Mouse (Mus musculus) kidney, embryonic 16.5 days (tissue): ENCODE measurements at regions not wholly inside any gene's neighbourhood (a gene's known extent, or its start where the extent isn't known, plus 50 kb on each side); places are given as distances from the start of the nearest gene placed in this dataset.

Experiments
- ATAC-seq: fragments of 200-750 bp; cut with Nextera tagmentation; 2 replicates; pipeline ENCODE4 v1.8.0; 2017; ENCODE audit warnings: moderate TSS enrichment; ENCODE audit not compliant: low FRiP score, low TSS enrichment
- H3K27ac ChIP-seq: fragments of 300-500 bp; sonication (generic); 2 replicates; pipeline ENCODE4 v1.5.1; 2014; ENCODE audit warnings: low read length
- H3K27me3 ChIP-seq: fragments of 300-500 bp; sonication (generic); 2 replicates; pipeline ENCODE4 v1.6.1; 2014; ENCODE audit warnings: low read length, control low read depth, mixed read lengths; ENCODE audit not compliant: insufficient read depth
- H3K36me3 ChIP-seq: fragments of 300-500 bp; sonication (generic); 2 replicates; pipeline ENCODE4 v1.6.1; 2014; ENCODE audit warnings: low read length, control low read depth, mixed read lengths; ENCODE audit not compliant: insufficient read depth
- H3K4me1 ChIP-seq: fragments of 300-500 bp; sonication (generic); 2 replicates; pipeline ENCODE4 v1.6.1; 2014; ENCODE audit warnings: low read length, control low read depth, mixed read lengths; ENCODE audit not compliant: insufficient read depth
- H3K4me2 ChIP-seq: fragments of 300-500 bp; sonication (generic); replicated peaks from 2 replicates; pipeline ENCODE4 v1.6.1; 2014; ENCODE audit warnings: low read depth, low read length
- H3K4me3 ChIP-seq: fragments of 300-500 bp; sonication (generic); 2 replicates; pipeline ENCODE4 v1.5.1; 2014; ENCODE audit warnings: mild to moderate bottlenecking, low read length
- H3K9ac ChIP-seq: fragments of 300-500 bp; sonication (generic); replicated peaks from 2 replicates; pipeline ENCODE4 v1.6.1; 2014; ENCODE audit warnings: low read length
- H3K9me3 ChIP-seq: fragments of 300-500 bp; sonication (generic); 2 replicates; pipeline ENCODE4 v1.6.1; 2016; ENCODE audit warnings: low read length, control low read depth
- WGBS: fragments of 180-500 bp; shearing (Covaris S2); extraction: QIAGEN DNeasy Blood & Tissue Kit; methylation state at CpG from one replicate; pipeline ENCODE4 v1.1.7; 2014; 5-methylcytosine and 5-hydroxymethylcytosine counted together

GRCm38 (mm10) chr8:89175631-89176030 is 131.7 kb upstream of the Sall1 start:
- H3K4me1 ChIP-seq, result no peaks in the 10 kb centered on the region
- H3K36me3 ChIP-seq, result no peaks in the 10 kb centered on the region
- H3K27ac ChIP-seq, result no peak overlapping the region
- no peaks in the 10 kb centered on the region for H3K27me3 ChIP-seq
- H3K4me2 ChIP-seq, result no peak overlapping the region
- no peaks in the 10 kb centered on the region for H3K9me3 ChIP-seq
- no peak overlapping the region for H3K9ac ChIP-seq
- H3K4me3 ChIP-seq, result no peak overlapping the region
- 93% methylated on average over 7 of the region's 7 CpGs for WGBS
- no peak for ATAC-seq

GRCm38 (mm10) chr8:89171561-89171960 is 127.6 kb upstream of the Sall1 start:
- no peaks in the 10 kb centered on the region for H3K36me3 ChIP-seq
- no peaks in the 10 kb centered on the region for H3K27me3 ChIP-seq
- H3K4me1 ChIP-seq, result peaks cover 12% of the 10 kb centered on the region
- 78% methylated on average over 5 of the region's 5 CpGs for WGBS
- no peak overlapping the region for H3K4me3 ChIP-seq
- no peak for ATAC-seq
- H3K4me2 ChIP-seq, result no peak overlapping the region
- no peak overlapping the region for H3K9ac ChIP-seq
- no peak overlapping the region for H3K27ac ChIP-seq
- H3K9me3 ChIP-seq, result no peaks in the 10 kb centered on the region

GRCm38 (mm10) chr8:89169484-89169883 is 125.5 kb upstream of the Sall1 start:
- peak; percentile 61 for ATAC-seq
- Histone ChIP-seq H3K27ac (no peak overlapping the region), H3K9me3 (no peaks in the 10 kb centered on the region), H3K4me2 (no peak overlapping the region), H3K9ac (no peak overlapping the region), H3K4me1 (peaks cover 12% of the 10 kb centered on the region), H3K36me3 (no peaks in the 10 kb centered on the region), H3K4me3 (no peak overlapping the region), H3K27me3 (no peaks in the 10 kb centered on the region)
- WGBS, result 30% methylated on average over 7 of the region's 7 CpGs

- ATAC-seq, result no peak
- H3K4me3 ChIP-seq, result no peak overlapping the region
- H3K36me3 ChIP-seq, result no peaks in the 10 kb centered on the region
- peaks cover 12% of the 10 kb centered on the region for H3K4me1 ChIP-seq
- no peak overlapping the region for H3K4me2 ChIP-seq
- no peaks in the 10 kb centered on the region for H3K27me3 ChIP-seq
- H3K9me3 ChIP-seq, result no peaks in the 10 kb centered on the region
- 71% methylated on average over 4 of the region's 4 CpGs for WGBS
- H3K9ac ChIP-seq, result no peak overlapping the region
- no peak overlapping the region for H3K27ac ChIP-seq
Measured at GRCm38 (mm10) chr8:89167026-89167425, 123.1 kb upstream of the Sall1 start.

- Histone ChIP-seq H3K36me3 (no peaks in the 10 kb centered on the region), H3K9me3 (no peaks in the 10 kb centered on the region), H3K27ac (no peak overlapping the region), H3K9ac (no peak overlapping the region), H3K27me3 (no peaks in the 10 kb centered on the region), H3K4me3 (no peak overlapping the region), H3K4me1 (peaks cover 9% of the 10 kb centered on the region), H3K4me2 (no peak overlapping the region)
- WGBS, result 100% methylated on average over 1 of the region's 1 CpGs
- ATAC-seq, result no peak
Measured at GRCm38 (mm10) chr8:89156909-89157308, 112.9 kb upstream of the Sall1 start.

- peaks cover 9% of the 10 kb centered on the region for H3K4me1 ChIP-seq
- no peak overlapping the region for H3K4me3 ChIP-seq
- 44% methylated on average over 3 of the region's 3 CpGs for WGBS
- H3K4me2 ChIP-seq, result no peak overlapping the region
- no peak overlapping the region for H3K27ac ChIP-seq
- no peaks in the 10 kb centered on the region for H3K27me3 ChIP-seq
- no peaks in the 10 kb centered on the region for H3K36me3 ChIP-seq
- no peak for ATAC-seq
- no peak overlapping the region for H3K9ac ChIP-seq
- no peaks in the 10 kb centered on the region for H3K9me3 ChIP-seq
Measured at GRCm38 (mm10) chr8:89153605-89154004, 109.6 kb upstream of the Sall1 start.

GRCm38 (mm10) chr8:89152867-89153595 is 109.1 kb upstream of the Sall1 start:
- Histone ChIP-seq H3K9ac (no peak overlapping the region), H3K4me2 (peak overlapping the region; percentile 16; the same call in 1 of the 2 replicates), H3K9me3 (no peaks in the 10 kb centered on the region), H3K27me3 (no peaks in the 10 kb centered on the region), H3K4me3 (no peak overlapping the region), H3K36me3 (no peaks in the 10 kb centered on the region), H3K4me1 (peaks cover 9% of the 10 kb centered on the region), H3K27ac (no peak overlapping the region)
- ATAC-seq, result peak; percentile 75; the same call in 1 of the 2 replicates
- WGBS, result 21% methylated on average over 17 of the region's 17 CpGs

GRCm38 (mm10) chr8:89152331-89152730 is 108.4 kb upstream of the Sall1 start:
- no peaks in the 10 kb centered on the region for H3K9me3 ChIP-seq
- peaks cover 9% of the 10 kb centered on the region for H3K4me1 ChIP-seq
- H3K4me3 ChIP-seq, result no peak overlapping the region
- H3K27me3 ChIP-seq, result no peaks in the 10 kb centered on the region
- no peak overlapping the region for H3K9ac ChIP-seq
- ATAC-seq, result no peak
- H3K36me3 ChIP-seq, result no peaks in the 10 kb centered on the region
- H3K4me2 ChIP-seq, result no peak overlapping the region
- H3K27ac ChIP-seq, result no peak overlapping the region
- 60% methylated on average over 8 of the region's 8 CpGs for WGBS

GRCm38 (mm10) chr8:89150952-89151351 is 107.0 kb upstream of the Sall1 start:
- 91% methylated on average over 2 of the region's 2 CpGs for WGBS
- Histone ChIP-seq H3K4me1 (peaks cover 9% of the 10 kb centered on the region), H3K36me3 (no peaks in the 10 kb centered on the region), H3K4me3 (no peak overlapping the region), H3K27ac (no peak overlapping the region), H3K9me3 (no peaks in the 10 kb centered on the region), H3K9ac (no peak overlapping the region), H3K27me3 (no peaks in the 10 kb centered on the region), H3K4me2 (no peak overlapping the region)
- ATAC-seq, result no peak

GRCm38 (mm10) chr8:89141529-89142235 is 97.7 kb upstream of the Sall1 start:
- H3K4me1 ChIP-seq, result 0 out of 2 replicates have a peak, but pooled peaks cover 10% of the 10 kb centered on the region
- 0 out of 2 replicates have a peak overlapping the region, but pooled peaks have one; percentile 3 for H3K27ac ChIP-seq
- H3K4me3 ChIP-seq, result no peak overlapping the region
- H3K4me2 ChIP-seq, result no peak overlapping the region
- no peaks in the 10 kb centered on the region for H3K9me3 ChIP-seq
- H3K27me3 ChIP-seq, result no peaks in the 10 kb centered on the region
- peak; percentile 87 for ATAC-seq
- WGBS, result 43% methylated on average over 8 of the region's 8 CpGs
- H3K9ac ChIP-seq, result no peak overlapping the region
- no peaks in the 10 kb centered on the region for H3K36me3 ChIP-seq
